Mouse (Mus musculus) midbrain, embryonic 15.5 days (tissue): ENCODE data around the gene Arih2. TPM values are rescaled to one million over a fixed set of nuclear protein-coding genes. Genes with fewer than 3 reads are reported as not detected.
A peak's percentile ranks its signal among the peaks of the same experiment; 100 is the strongest.

Experiments
- ATAC-seq: fragments of 200-750 bp; cut with Nextera tagmentation; replicated peaks from 2 replicates; pipeline ENCODE4 v1.8.0; 2017; ENCODE audit warnings: moderate TSS enrichment
- H3K27ac ChIP-seq: fragments of 300-500 bp; sonication (generic); 2 replicates; pipeline ENCODE4 v1.5.1; 2015; ENCODE audit warnings: mild to moderate bottlenecking, inconsistent platforms
- H3K27me3 ChIP-seq: fragments of 300-500 bp; sonication (generic); replicated peaks from 2 replicates; pipeline ENCODE4 v1.6.1; 2015; ENCODE audit warnings: inconsistent platforms
- H3K36me3 ChIP-seq: fragments of 300-500 bp; sonication (generic); replicated peaks from 2 replicates; pipeline ENCODE4 v1.6.1; 2015; ENCODE audit warnings: inconsistent platforms
- H3K4me1 ChIP-seq: fragments of 300-500 bp; sonication (generic); 2 replicates; pipeline ENCODE4 v1.6.1; 2015; ENCODE audit warnings: inconsistent platforms
- H3K4me2 ChIP-seq: fragments of 300-500 bp; sonication (generic); 2 replicates; pipeline ENCODE4 v1.6.1; 2015; ENCODE audit warnings: inconsistent platforms, mild to moderate bottlenecking, moderate library complexity
- H3K4me3 ChIP-seq: fragments of 300-500 bp; sonication (generic); 2 replicates; pipeline ENCODE4 v1.5.1; 2015; ENCODE audit warnings: mild to moderate bottlenecking, inconsistent platforms
- H3K9ac ChIP-seq: fragments of 300-500 bp; sonication (generic); 2 replicates; pipeline ENCODE4 v1.6.1; 2015; ENCODE audit warnings: mild to moderate bottlenecking, inconsistent platforms
- H3K9me3 ChIP-seq: fragments of 300-500 bp; sonication (generic); 2 replicates; pipeline ENCODE4 v1.6.1; 2016; ENCODE audit warnings: inconsistent platforms
- WGBS: fragments of 180-500 bp; shearing (Covaris S2); methylation state at CpG from one replicate; pipeline ENCODE4 v1.1.7; 2015; ENCODE audit warnings: mixed read lengths; 5-methylcytosine and 5-hydroxymethylcytosine counted together
- microRNA counts: library from miRNA; unstranded; fragments of <30 nt; microRNA quantifications from one replicate; lab custom pipeline; 2016
- microRNA-seq: library from miRNA; unstranded; fragments of <30 nt; microRNA quantifications from one replicate; pipeline ENCODE4, GENCODE M21; 2016
- polyA plus RNA-seq: library from polyadenylated mRNA; unstranded; fragments of >200 nt; fragmentation: Nextera tagmentation; extraction: Ambion mirVana; gene quantifications from 2 replicates; pipeline ENCODE4 v1.2.1, GENCODE M21; 2015

The Arih2 gene
- polyA plus RNA-seq, 1 experiment from 2014 or later, result 53.3 TPM

GRCm38 (mm10) chr9:108565881-108566814, 83.0 kb downstream of the Arih2 start:
- ATAC-seq, result no peak
- H3K4me2 ChIP-seq, result peak overlapping the region; percentile 94
- H3K27me3 ChIP-seq, result no peaks in the 10 kb centered on the region
- peak overlapping the region; percentile 76 for H3K9ac ChIP-seq
- peak overlapping the region; percentile 96 for H3K27ac ChIP-seq
- H3K9me3 ChIP-seq, result no peaks in the 10 kb centered on the region
- peaks cover 36% of the 10 kb centered on the region for H3K36me3 ChIP-seq
- 10% methylated on average over 35 of the region's 35 CpGs for WGBS
- H3K4me1 ChIP-seq, result peaks cover 60% of the 10 kb centered on the region
- H3K4me3 ChIP-seq, result peak overlapping the region; percentile 67

DNA sequence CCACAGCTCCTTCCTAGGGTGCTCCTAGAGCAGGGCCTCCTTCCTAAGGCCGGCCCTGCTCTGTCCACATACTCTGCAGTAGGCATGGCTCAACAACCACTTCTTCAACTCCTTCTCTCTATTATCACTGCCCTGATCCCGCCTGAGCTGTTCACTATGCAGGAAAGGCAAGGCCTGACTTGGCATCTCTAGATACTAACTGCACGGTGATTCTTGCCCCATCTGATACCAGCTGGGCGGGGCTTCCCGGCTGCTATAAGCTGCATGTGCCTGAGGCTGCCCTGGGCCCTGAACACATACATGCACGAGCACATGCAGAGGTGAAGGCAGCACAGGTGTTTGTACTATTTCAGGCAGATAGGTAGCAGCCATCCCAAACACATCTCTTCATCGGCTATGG, 85.1 kb downstream of the Arih2 start:
- Histone ChIP-seq H3K9ac (no peak overlapping the region), H3K36me3 (peaks cover 36% of the 10 kb centered on the region), H3K27me3 (no peaks in the 10 kb centered on the region), H3K27ac (no peak overlapping the region), H3K4me1 (peaks cover 52% of the 10 kb centered on the region), H3K9me3 (no peaks in the 10 kb centered on the region), H3K4me2 (no peak overlapping the region), H3K4me3 (no peak overlapping the region)
- 91% methylated on average over 7 of the region's 7 CpGs for WGBS
- ATAC-seq, result no peak

- 97% methylated on average over 8 of the region's 8 CpGs for WGBS
- Histone ChIP-seq H3K4me1 (peaks cover 47% of the 10 kb centered on the region), H3K4me2 (no peak overlapping the region), H3K9me3 (no peaks in the 10 kb centered on the region), H3K36me3 (peaks cover 41% of the 10 kb centered on the region), H3K27ac (no peak overlapping the region), H3K4me3 (no peak overlapping the region), H3K27me3 (no peaks in the 10 kb centered on the region), H3K9ac (no peak overlapping the region)
- ATAC-seq, result no peak
Observed at GRCm38 (mm10) chr9:108563671-108564070, 85.5 kb downstream of the Arih2 start.

GRCm38 (mm10) chr9:108560227-108560841, 88.9 kb downstream of the Arih2 start, which contains the start of gene Impdh2:
TSS of gene Impdh2 (plus strand) at chr9:108560286.
- Histone ChIP-seq H3K27ac (peak within 1 kb of the TSS; percentile 78), H3K9ac (peak within 1 kb of the TSS; percentile 71), H3K4me1 (peaks cover 23% of the 10 kb centered on the region), H3K4me2 (peak within 1 kb of the TSS; percentile 62), H3K36me3 (peaks cover 61% of the 10 kb centered on the region), H3K4me3 (peak within 1 kb of the TSS; percentile 52), H3K27me3 (no peaks in the 10 kb centered on the region), H3K9me3 (no peaks in the 10 kb centered on the region)
- peak; percentile 99 for ATAC-seq
- WGBS, result under 1% methylated on average over 53 of the region's 53 CpGs

- H3K4me1 ChIP-seq, result peaks cover 21% of the 10 kb centered on the region
- no peaks in the 10 kb centered on the region for H3K9me3 ChIP-seq
- no peak overlapping the region for H3K4me3 ChIP-seq
- H3K4me2 ChIP-seq, result no peak overlapping the region
- ATAC-seq, result no peak
- peaks cover 59% of the 10 kb centered on the region for H3K36me3 ChIP-seq
- no peaks in the 10 kb centered on the region for H3K27me3 ChIP-seq
- 92% methylated on average over 4 of the region's 4 CpGs for WGBS
- H3K9ac ChIP-seq, result no peak overlapping the region
- no peak overlapping the region for H3K27ac ChIP-seq
Observed at GRCm38 (mm10) chr9:108559169-108559568, 90.0 kb downstream of the Arih2 start.

MicroRNA genes within 50 kb of the gene (microRNA counts, 519-probe panel; counts per million panel counts)
- microRNA mmu-miR-191 (lab: Ali Mortazavi, UCI) (2,814 counts per million, percentile 62 among the panel's probes with 10 or more counts), microRNA mmu-miR-425 (lab: Ali Mortazavi, UCI) (2,738 counts per million, percentile 59 among the panel's probes with 10 or more counts)

Small RNA genes within 50 kb of the gene (microRNA-seq; reads per million reads assigned to microRNA genes)
- gene Gm24083 (not detected), gene Gm26298 (not detected), gene Mir191 (not detected), gene Mir425 (1,142 reads per million, percentile 81 among the genes with 10 or more reads in this experiment)

Other genes starting within 250 kb of the Arih2 start
- gene Ccdc36, start 220.9 kb downstream of the Arih2 start, polyA plus RNA-seq, result 1.7 and 1.8 TPM in 2 replicates
- gene BC048562, start 212.9 kb downstream of the Arih2 start, polyA plus RNA-seq, result not detected in 2 replicates
- gene Ccdc71, start 188.9 kb downstream of the Arih2 start, polyA plus RNA-seq, result 70.2 and 71.4 TPM in 2 replicates
- 82.8 and 87.3 TPM in 2 replicates for gene Klhdc8b, start 187.8 kb downstream of the Arih2 start, polyA plus RNA-seq
- 19.1 and 22.7 TPM in 2 replicates for gene Lamb2, start 169.7 kb downstream of the Arih2 start, polyA plus RNA-seq
- gene Usp19, start 158.8 kb downstream of the Arih2 start, polyA plus RNA-seq, result 87.1 and 94.3 TPM in 2 replicates
- 64.0 and 64.6 TPM in 2 replicates for gene Qars, start 141.7 kb downstream of the Arih2 start, polyA plus RNA-seq
- 132 and 133 TPM in 2 replicates for gene Qrich1, start 132.6 kb downstream of the Arih2 start, polyA plus RNA-seq
- gene Impdh2, start 89.1 kb downstream of the Arih2 start, polyA plus RNA-seq, result 101 TPM in 2 replicates
- 75.2 and 76.8 TPM in 2 replicates for gene Ndufaf3, start 82.0 kb downstream of the Arih2 start, polyA plus RNA-seq
- gene Dalrd3, start 79.5 kb downstream of the Arih2 start, polyA plus RNA-seq, result 336 and 351 TPM in 2 replicates
- gene Wdr6, start 70.6 kb downstream of the Arih2 start, polyA plus RNA-seq, result 404 and 429 TPM in 2 replicates
- 32.7 and 38.5 TPM in 2 replicates for gene P4htm, start 51.7 kb downstream of the Arih2 start, polyA plus RNA-seq
- 43.2 and 45.1 TPM in 2 replicates for gene Slc25a20, start 12.7 kb upstream of the Arih2 start, polyA plus RNA-seq
- 67.7 and 68.4 TPM in 2 replicates for gene Prkar2a, start 39.9 kb upstream of the Arih2 start, polyA plus RNA-seq
- 230 and 239 TPM in 2 replicates for gene Ip6k2, start 134.4 kb upstream of the Arih2 start, polyA plus RNA-seq
- gene Nckipsd, start 159.0 kb upstream of the Arih2 start, polyA plus RNA-seq, result 34.9 and 38.1 TPM in 2 replicates
- gene Celsr3, start 176.9 kb upstream of the Arih2 start, polyA plus RNA-seq, result 19.6 and 21.3 TPM in 2 replicates
- 16.7 and 17.8 TPM in 2 replicates for gene Slc26a6, start 203.9 kb upstream of the Arih2 start, polyA plus RNA-seq